Mouse (Mus musculus) hindbrain, embryonic 16.5 days (tissue): Measurements from ENCODE around the gene Nub1. TPM values are rescaled to one million over a fixed set of nuclear protein-coding genes. Genes with fewer than 3 reads are reported as not detected.

Source experiments
- ATAC-seq: fragments of 200-750 bp; cut with Nextera tagmentation; 2 replicates; pipeline ENCODE4 v1.8.0; 2017; ENCODE audit warnings: moderate TSS enrichment, moderate library complexity
- H3K27ac ChIP-seq: fragments of 300-500 bp; sonication (generic); 2 replicates; pipeline ENCODE4 v1.5.1; 2014; ENCODE audit warnings: low read depth, mild to moderate bottlenecking, control low read depth, low read length, moderate library complexity
- H3K27me3 ChIP-seq: fragments of 300-500 bp; sonication (generic); replicated peaks from 2 replicates; pipeline ENCODE4 v1.6.1; 2014; ENCODE audit warnings: low read length; ENCODE audit not compliant: control insufficient read depth, insufficient read depth
- H3K36me3 ChIP-seq: fragments of 300-500 bp; sonication (generic); 2 replicates; pipeline ENCODE4 v1.6.1; 2014; ENCODE audit warnings: mild to moderate bottlenecking, low read length, moderate library complexity, mixed read lengths; ENCODE audit not compliant: control insufficient read depth, insufficient read depth
- H3K4me1 ChIP-seq: fragments of 300-500 bp; sonication (generic); 2 replicates; pipeline ENCODE4 v1.6.1; 2014; ENCODE audit warnings: low read depth, low read length; ENCODE audit not compliant: control insufficient read depth, insufficient read depth
- H3K4me2 ChIP-seq: fragments of 300-500 bp; sonication (generic); 2 replicates; pipeline ENCODE4 v1.6.1; 2014; ENCODE audit warnings: mild to moderate bottlenecking, low read length, control low read depth, moderate library complexity
- H3K4me3 ChIP-seq: fragments of 300-500 bp; sonication (generic); 2 replicates; pipeline ENCODE4 v1.5.1; 2014; ENCODE audit warnings: mild to moderate bottlenecking, low read length, control low read depth, moderate library complexity
- H3K9ac ChIP-seq: fragments of 300-500 bp; sonication (generic); 2 replicates; pipeline ENCODE4 v1.6.1; 2014; ENCODE audit warnings: low read depth, mild to moderate bottlenecking, control low read depth, low read length, moderate library complexity
- H3K9me3 ChIP-seq: fragments of 300-500 bp; sonication (generic); 2 replicates; pipeline ENCODE4 v1.6.1; 2014; ENCODE audit warnings: mild to moderate bottlenecking, low read length, moderate library complexity; ENCODE audit not compliant: control insufficient read depth
- WGBS: fragments of 180-500 bp; shearing (Covaris S2); extraction: QIAGEN DNeasy Blood & Tissue Kit; methylation state at CpG from one replicate; pipeline ENCODE4 v1.1.7; 2014; 5-methylcytosine and 5-hydroxymethylcytosine counted together
- polyA plus RNA-seq: library from polyadenylated mRNA; unstranded; fragments of >200 nt; fragmentation: Nextera tagmentation; extraction: Ambion mirVana; gene quantifications from 2 replicates; pipeline ENCODE4 v1.2.1, GENCODE M21; 2015

Nub1 gene
- polyA plus RNA-seq, 1 experiment from 2014 or later: 48.8 TPM

DNA sequence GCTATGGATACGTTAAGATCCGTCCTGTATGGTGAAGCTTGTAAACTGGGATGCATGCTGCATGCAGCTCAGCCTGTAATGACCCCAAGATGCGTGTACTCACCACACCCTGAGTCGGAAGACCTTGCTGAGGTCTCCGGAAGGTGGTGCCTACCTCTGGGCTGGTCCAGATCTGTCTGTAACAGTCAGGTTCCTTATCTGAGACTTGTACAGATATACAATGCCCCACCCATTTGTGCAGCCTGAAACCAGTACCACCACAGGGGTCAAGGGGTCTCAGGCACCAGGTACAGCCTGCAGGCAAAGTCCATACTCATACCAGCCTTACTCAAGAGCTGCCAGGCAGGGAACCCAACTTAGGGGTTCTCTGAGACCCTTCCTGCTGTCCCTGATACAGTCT, 32.6 kb upstream of the Nub1 start:
- no peaks in the 10 kb centered on the region for H3K9me3 ChIP-seq
- H3K4me2 ChIP-seq: no peak overlapping the region
- no peak overlapping the region for H3K4me3 ChIP-seq
- no peaks in the 10 kb centered on the region for H3K36me3 ChIP-seq
- no peaks in the 10 kb centered on the region for H3K4me1 ChIP-seq
- no peak overlapping the region for H3K27ac ChIP-seq
- no peak for ATAC-seq
- 88% methylated on average over 5 of the region's 5 CpGs for WGBS
- H3K9ac ChIP-seq: no peak overlapping the region
- no peaks in the 10 kb centered on the region for H3K27me3 ChIP-seq

DNA sequence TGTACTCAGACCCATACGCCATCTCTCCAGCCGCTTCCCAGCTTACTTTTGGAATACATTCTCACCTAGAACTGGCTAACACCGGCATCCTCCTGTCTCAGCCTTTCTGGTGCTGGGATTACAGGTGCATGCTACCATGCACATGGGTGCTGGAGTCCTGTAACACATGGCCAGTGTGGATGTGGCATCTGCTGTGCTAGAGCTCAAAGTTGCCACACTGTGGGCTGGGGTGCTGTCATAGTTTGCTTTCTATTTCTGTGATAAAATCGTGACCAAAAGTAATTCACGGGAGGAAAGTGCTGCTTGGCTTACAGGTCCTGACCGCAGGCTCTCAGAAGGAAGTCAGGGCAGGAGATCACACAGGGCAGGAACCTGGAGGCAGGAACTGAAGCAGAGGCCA, 30.8 kb upstream of the Nub1 start:
- Histone ChIP-seq H3K4me2 (no peak overlapping the region), H3K9me3 (no peaks in the 10 kb centered on the region), H3K9ac (no peak overlapping the region), H3K27ac (no peak overlapping the region), H3K4me3 (no peak overlapping the region), H3K36me3 (no peaks in the 10 kb centered on the region), H3K27me3 (no peaks in the 10 kb centered on the region), H3K4me1 (no peaks in the 10 kb centered on the region)
- WGBS: 87% methylated on average over 6 of the region's 6 CpGs
- no peak for ATAC-seq

DNA sequence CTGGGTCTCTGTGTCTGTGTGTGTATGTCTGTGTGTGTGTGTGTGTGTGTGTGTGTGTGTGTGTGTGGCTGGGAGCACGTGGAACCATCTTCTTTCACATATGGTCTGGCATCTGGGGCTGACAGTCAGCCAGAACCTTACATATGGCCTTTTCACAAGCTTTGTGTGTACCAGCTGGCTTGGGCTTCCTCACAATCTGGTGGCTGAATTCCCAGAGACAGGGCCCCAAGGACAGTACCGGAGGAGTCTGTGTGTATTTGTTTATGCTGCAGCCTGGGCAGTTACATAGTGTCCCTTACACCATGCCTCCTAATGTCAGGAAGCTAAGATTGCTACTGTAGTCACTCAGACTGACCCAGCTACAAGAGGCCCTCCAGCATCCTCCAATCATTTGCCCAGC, 28.2 kb upstream of the Nub1 start:
- H3K27me3 ChIP-seq: no peaks in the 10 kb centered on the region

DNA sequence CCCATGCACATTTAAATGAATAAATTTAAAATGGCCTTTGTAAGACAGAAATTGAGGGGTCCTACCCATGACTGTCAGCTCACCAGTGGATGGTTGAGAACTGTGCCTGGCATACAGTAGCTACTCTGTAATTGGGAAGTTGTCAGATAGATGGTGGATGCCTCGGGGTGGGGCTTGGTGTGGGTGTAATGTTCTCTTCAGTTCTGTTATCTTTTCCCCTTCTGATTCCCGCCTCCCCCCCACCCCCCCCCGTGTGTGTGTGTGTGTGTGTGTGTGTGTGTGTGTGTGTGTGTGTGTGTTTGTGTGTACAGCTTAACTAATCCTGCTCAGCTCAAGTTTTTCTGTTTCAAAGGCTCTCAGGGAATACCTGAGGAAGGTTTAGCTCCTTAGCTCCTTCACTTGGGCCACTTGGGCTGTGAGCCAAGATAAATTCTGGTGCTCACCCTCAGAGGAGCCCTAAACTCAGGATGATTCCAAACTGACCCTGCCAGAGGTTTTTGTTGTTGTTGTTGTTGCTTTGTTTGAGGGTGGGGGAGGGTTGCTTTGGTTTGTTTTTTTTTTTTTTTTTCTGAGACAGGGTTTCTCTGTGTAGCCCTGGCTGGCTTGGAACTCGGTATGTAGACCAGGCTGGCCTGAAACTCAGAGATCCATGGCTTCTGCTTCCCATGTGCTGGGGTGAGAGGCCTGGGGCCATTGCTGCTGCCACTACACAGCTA, 25.5 kb upstream of the Nub1 start:
- 88% methylated on average over 4 of the region's 4 CpGs for WGBS
- no peak overlapping the region for H3K27ac ChIP-seq
- no peaks in the 10 kb centered on the region for H3K27me3 ChIP-seq
- no peak for ATAC-seq
- no peak overlapping the region for H3K4me3 ChIP-seq
- no peak overlapping the region for H3K4me2 ChIP-seq
- H3K9me3 ChIP-seq: no peaks in the 10 kb centered on the region
- H3K9ac ChIP-seq: no peak overlapping the region
- no peaks in the 10 kb centered on the region for H3K36me3 ChIP-seq
- H3K4me1 ChIP-seq: no peaks in the 10 kb centered on the region

More for the DNA sequence above, 28.2 kb upstream of the Nub1 start:
- Histone ChIP-seq H3K4me3 (no peak overlapping the region), H3K9ac (no peak overlapping the region), H3K4me1 (no peaks in the 10 kb centered on the region), H3K27ac (no peak overlapping the region), H3K36me3 (no peaks in the 10 kb centered on the region), H3K4me2 (no peak overlapping the region), H3K9me3 (no peaks in the 10 kb centered on the region)
- 30% methylated on average over 2 of the region's 2 CpGs for WGBS
- ATAC-seq: peak; percentile 55; the same call in 1 of the 2 replicates

DNA sequence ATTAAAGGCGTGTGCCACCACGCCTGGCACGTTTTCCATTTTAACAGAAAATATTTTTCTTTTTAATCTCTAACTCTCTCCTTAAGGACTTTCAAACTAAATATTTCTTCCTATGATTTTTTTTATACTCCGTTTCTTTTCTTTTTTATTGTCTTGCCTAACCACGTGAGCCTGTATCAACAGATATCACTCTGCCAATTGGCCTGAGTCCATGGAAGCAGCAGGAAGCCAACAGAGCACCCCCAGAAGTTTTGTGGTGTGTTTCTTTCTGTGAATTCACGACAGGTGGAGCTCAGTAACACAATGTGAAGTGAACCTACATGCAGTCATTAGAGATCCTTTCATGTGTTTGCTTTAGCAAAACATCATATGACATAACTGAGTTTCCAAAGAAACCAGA, 23.9 kb upstream of the Nub1 start:
- ATAC-seq: no peak
- no peaks in the 10 kb centered on the region for H3K4me1 ChIP-seq
- no peak overlapping the region for H3K9ac ChIP-seq
- 85% methylated on average over 6 of the region's 6 CpGs for WGBS
- H3K9me3 ChIP-seq: no peaks in the 10 kb centered on the region
- H3K4me2 ChIP-seq: no peak overlapping the region
- no peaks in the 10 kb centered on the region for H3K27me3 ChIP-seq
- H3K27ac ChIP-seq: no peak overlapping the region
- no peak overlapping the region for H3K4me3 ChIP-seq
- no peaks in the 10 kb centered on the region for H3K36me3 ChIP-seq

DNA sequence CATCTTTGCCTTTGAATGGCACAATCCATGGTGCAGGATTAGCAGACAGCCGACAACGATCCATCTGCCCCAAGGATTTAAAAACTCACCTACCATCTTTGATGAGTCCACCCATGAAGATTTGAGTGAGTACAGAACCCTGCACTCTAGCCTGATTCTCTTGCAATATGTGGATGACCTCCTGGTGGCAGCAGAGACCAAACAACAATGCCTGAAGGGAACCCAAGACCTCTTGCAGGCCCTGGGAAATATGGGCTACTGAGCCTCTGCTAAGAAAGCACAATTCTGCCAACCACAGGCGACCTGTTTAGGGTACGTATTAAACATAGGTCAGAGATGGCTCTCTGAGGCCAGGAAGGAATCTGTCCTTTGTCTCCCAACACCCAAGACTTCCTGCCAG, 11.1 kb upstream of the Nub1 start:
- 29% methylated on average over 4 of the region's 4 CpGs for WGBS
- no peaks in the 10 kb centered on the region for H3K27me3 ChIP-seq
- H3K9ac ChIP-seq: no peak overlapping the region
- H3K4me2 ChIP-seq: no peak overlapping the region
- ATAC-seq: peak; percentile 83
- no peaks in the 10 kb centered on the region; the same call in 1 of the 2 replicates for H3K9me3 ChIP-seq
- no peaks in the 10 kb centered on the region for H3K4me1 ChIP-seq
- no peaks in the 10 kb centered on the region for H3K36me3 ChIP-seq
- H3K27ac ChIP-seq: no peak overlapping the region
- no peak overlapping the region for H3K4me3 ChIP-seq

DNA sequence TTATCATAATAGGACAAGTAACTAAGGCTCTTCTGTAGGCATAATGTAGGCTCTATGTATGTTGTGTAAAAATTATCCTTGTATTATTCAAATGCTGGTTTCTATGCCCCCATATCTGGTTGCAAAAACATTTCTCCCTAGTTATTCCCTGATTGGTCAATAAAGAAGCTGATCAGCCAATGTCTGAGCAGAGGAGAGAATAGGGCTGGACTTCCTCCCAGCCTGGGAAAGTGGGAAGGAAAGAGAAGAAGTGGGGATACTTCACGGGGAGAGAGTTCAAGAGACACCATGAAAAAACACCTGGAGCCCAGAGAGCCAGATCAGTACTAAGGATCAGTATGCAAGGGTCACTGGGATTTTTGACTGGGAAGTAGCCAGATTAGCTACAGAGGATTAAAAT, 3.9 kb upstream of the Nub1 start:
- 64% methylated on average over 1 of the region's 1 CpGs for WGBS
- H3K4me2 ChIP-seq: no peak overlapping the region
- peaks cover 6% of the 10 kb centered on the region for H3K4me1 ChIP-seq
- H3K9me3 ChIP-seq: no peaks in the 10 kb centered on the region; the same call in 1 of the 2 replicates
- H3K4me3 ChIP-seq: no peak overlapping the region
- ATAC-seq: no peak
- H3K27ac ChIP-seq: no peak overlapping the region
- H3K27me3 ChIP-seq: no peaks in the 10 kb centered on the region
- H3K36me3 ChIP-seq: no peaks in the 10 kb centered on the region
- no peak overlapping the region for H3K9ac ChIP-seq

DNA sequence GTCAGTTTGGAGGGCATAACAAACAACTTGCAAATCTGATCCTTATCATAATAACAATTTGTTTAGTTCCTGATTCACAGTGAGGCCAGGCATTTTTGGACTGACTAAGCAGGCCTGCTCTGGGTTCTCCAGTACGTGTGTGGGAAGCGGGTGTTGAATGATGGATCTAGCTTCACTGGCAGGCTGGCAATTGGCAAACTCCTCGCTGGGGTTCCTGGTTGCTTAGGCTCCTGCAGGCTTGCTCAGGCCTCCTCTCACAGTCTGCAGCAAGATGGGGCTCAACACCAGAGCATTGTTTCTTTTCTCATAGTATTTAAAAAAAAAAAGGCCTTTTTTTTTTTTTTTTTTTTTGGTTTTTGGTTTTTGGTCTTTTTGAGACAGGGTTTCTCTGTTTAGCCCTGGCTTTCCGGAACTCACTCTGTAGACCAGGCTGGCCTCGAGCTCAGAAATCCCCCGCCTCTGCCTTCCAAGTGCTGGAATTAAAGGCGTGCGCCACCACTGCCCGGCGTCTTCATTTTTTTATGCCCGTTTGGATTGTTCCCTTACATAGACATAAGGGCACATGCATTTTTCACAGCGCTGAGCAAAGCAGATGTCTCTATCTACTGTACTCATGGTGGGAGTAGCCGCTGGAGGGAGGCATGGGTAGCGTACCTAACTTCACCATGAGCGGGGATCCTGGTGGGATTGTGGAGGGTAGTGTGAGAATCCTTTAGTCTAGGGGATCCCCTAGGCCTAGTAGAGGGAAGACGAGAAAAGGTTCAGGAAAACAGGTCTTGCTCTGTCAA, 560 bp upstream of the Nub1 start:
- Histone ChIP-seq H3K27me3 (no peaks in the 10 kb centered on the region), H3K9ac (peak overlapping the region; percentile 63), H3K4me1 (peaks cover 13% of the 10 kb centered on the region), H3K4me2 (peak overlapping the region; percentile 64), H3K27ac (peak overlapping the region; percentile 89), H3K36me3 (peaks cover 2% of the 10 kb centered on the region; the same call in 1 of the 2 replicates), H3K4me3 (peak overlapping the region; percentile 85), H3K9me3 (no peaks in the 10 kb centered on the region)
- 20% methylated on average over 16 of the region's 16 CpGs for WGBS
- ATAC-seq: peak; percentile 63

DNA sequence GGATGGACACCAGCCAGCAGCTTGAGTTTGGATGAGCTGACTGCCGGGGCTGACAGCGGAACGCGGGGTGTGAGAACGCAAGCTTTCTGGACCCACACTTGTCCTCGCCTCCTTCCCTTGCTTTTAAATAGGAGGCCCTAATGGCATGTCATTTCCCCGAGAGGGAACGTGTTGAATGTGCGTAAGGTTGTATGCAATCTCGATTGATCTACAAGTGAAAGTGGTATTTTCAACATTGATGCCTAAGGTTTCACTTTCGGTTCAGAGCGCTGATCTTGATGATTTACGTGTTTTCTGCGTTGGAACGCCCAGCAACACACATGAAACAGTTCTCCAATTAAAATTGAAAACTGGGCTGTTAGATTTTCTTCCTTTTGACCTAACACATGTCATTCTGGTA, 844 bp downstream of the Nub1 start:
- Histone ChIP-seq H3K9me3 (no peaks in the 10 kb centered on the region), H3K27ac (peak overlapping the region; percentile 89), H3K4me2 (peak overlapping the region; percentile 83), H3K4me3 (peak overlapping the region; percentile 85), H3K36me3 (peaks cover 6% of the 10 kb centered on the region), H3K27me3 (no peaks in the 10 kb centered on the region), H3K9ac (peak overlapping the region; percentile 86), H3K4me1 (peaks cover 13% of the 10 kb centered on the region)
- WGBS: under 1% methylated on average over 15 of the region's 15 CpGs
- ATAC-seq: no peak
